8 mouse cellular contexts compared by ENCODE assay signal in genomic region chr13:38070945-38071344, GRCm38 (mm10). TPM values are rescaled to one million over a fixed set of nuclear protein-coding genes. Genes with fewer than 3 reads are reported as not detected.
A peak's percentile ranks its signal among the peaks of the same experiment; 100 is the strongest.
DNase-seq lines count a peak whose midpoint lies in the region; ATAC-seq and TF ChIP-seq lines count a peak whose summit lies in the region.

No protein-coding gene starts in this region.

- TF ChIP-seq POLR2A in lung, adult 2 months (IDR thresholded peaks at IDR 0.05; ENCODE audit: borderline replicate concordance, extremely low read depth, low read depth, low read length), result no peak

- H3K27me3 ChIP-seq in lung, embryonic 16.5 days (ENCODE audit: control insufficient read depth, insufficient read depth, low read depth, low read length), result no peaks in the 10 kb centered on the region
- H3K27me3 ChIP-seq in heart, embryonic 13.5 days (replicated peaks), result no peaks in the 10 kb centered on the region
- no peaks in the 10 kb centered on the region for H3K27me3 ChIP-seq in forebrain, embryonic 15.5 days
- H3K27me3 ChIP-seq in forebrain, embryonic 10.5 days (ENCODE audit: poor library complexity, severe bottlenecking), result no peaks in the 10 kb centered on the region

- no peaks in the 10 kb centered on the region for H3K9me3 ChIP-seq in lung, embryonic 16.5 days (ENCODE audit: control insufficient read depth, low read length)
- no peaks in the 10 kb centered on the region for H3K9me3 ChIP-seq in heart, embryonic 13.5 days
- no peaks in the 10 kb centered on the region for H3K9me3 ChIP-seq in forebrain, embryonic 15.5 days
- H3K9me3 ChIP-seq in forebrain, embryonic 10.5 days, result no peaks in the 10 kb centered on the region

- peaks cover 3% of the 10 kb centered on the region; the same call in 1 of the 2 replicates for H3K4me1 ChIP-seq in lung, embryonic 16.5 days (replicated peaks; ENCODE audit: control insufficient read depth, insufficient read depth, low read length)
- no peaks in the 10 kb centered on the region for H3K4me1 ChIP-seq in lung, adult 2 months (ENCODE audit: control insufficient read depth, insufficient read depth, low read length)
- H3K4me1 ChIP-seq in heart, embryonic 13.5 days, result peaks cover 29% of the 10 kb centered on the region
- H3K4me1 ChIP-seq in forebrain, embryonic 15.5 days, result no peaks in the 10 kb centered on the region
- peaks cover 4% of the 10 kb centered on the region; the same call in 1 of the 2 replicates for H3K4me1 ChIP-seq in forebrain, embryonic 10.5 days

- H3K27ac ChIP-seq in lung, embryonic 16.5 days (ENCODE audit: low read length), result no peak overlapping the region
- H3K27ac ChIP-seq in heart, embryonic 13.5 days (replicated peaks), result no peak overlapping the region
- no peak overlapping the region for H3K27ac ChIP-seq in forebrain, embryonic 15.5 days (replicated peaks)
- no peak overlapping the region for H3K27ac ChIP-seq in forebrain, embryonic 10.5 days

- H3K9ac ChIP-seq in lung, embryonic 16.5 days (ENCODE audit: low read length), result no peak overlapping the region
- peak overlapping the region; percentile 33; the same call in 1 of the 2 replicates for H3K9ac ChIP-seq in heart, embryonic 13.5 days
- H3K9ac ChIP-seq in forebrain, embryonic 15.5 days (replicated peaks), result no peak overlapping the region

- ATAC-seq in lung, embryonic 16.5 days (ENCODE audit: low read depth), result peak; percentile 45; the same call in 1 of the 2 replicates
- ATAC-seq in heart, embryonic 13.5 days (ENCODE audit: extremely low read depth, insufficient number of reproducible peaks, low FRiP score, low TSS enrichment), result no peak; the same call in 1 of the 2 replicates
- ATAC-seq in forebrain, embryonic 15.5 days (replicated peaks), result no peak

- 53% methylated on average over 4 of the region's 4 CpGs for WGBS in lung, embryonic 16.5 days
- WGBS in lung, adult 2 months, result 29% methylated on average over 4 of the region's 4 CpGs
- 47% methylated on average over 4 of the region's 4 CpGs for WGBS in heart, embryonic 13.5 days
- WGBS in forebrain, embryonic 15.5 days, result 66% methylated on average over 4 of the region's 4 CpGs
- 87% methylated on average over 4 of the region's 4 CpGs for WGBS in forebrain, embryonic 10.5 days

- TF ChIP-seq CTCF in lung, adult 2 months (IDR thresholded peaks at IDR 0.05; ENCODE audit: insufficient read depth, low read length), result no peak

- no peak overlapping the region for H3K4me3 ChIP-seq in lung, embryonic 16.5 days (ENCODE audit: low read length)
- no peak overlapping the region for H3K4me3 ChIP-seq in lung, adult 2 months (replicated peaks; ENCODE audit: extremely low read depth, low read depth, low read length)
- no peak overlapping the region for H3K4me3 ChIP-seq in heart, embryonic 13.5 days
- H3K4me3 ChIP-seq in forebrain, embryonic 15.5 days, result no peak overlapping the region
- H3K4me3 ChIP-seq in forebrain, embryonic 10.5 days, result no peak overlapping the region

- H3K4me2 ChIP-seq in lung, embryonic 16.5 days (ENCODE audit: low read depth, low read length), result no peak overlapping the region
- no peak overlapping the region for H3K4me2 ChIP-seq in heart, embryonic 13.5 days
- H3K4me2 ChIP-seq in forebrain, embryonic 15.5 days (replicated peaks), result no peak overlapping the region

- DNase-seq in gastrocnemius, postnatal 10 days, result peak; percentile 11
- DNase-seq in gastrocnemius, postnatal 25 days, result no peak
- no peak for DNase-seq in lung, adult 2 months
- peak; percentile 13 for DNase-seq in skeletal muscle tissue, adult 2 months (ENCODE audit: low read depth, low spot score)
- DNase-seq in forebrain, embryonic 10.5 days (ENCODE audit: extremely low spot score, low spot score), result no peak

- no peaks in the 10 kb centered on the region for H3K36me3 ChIP-seq in lung, embryonic 16.5 days (ENCODE audit: control insufficient read depth, insufficient read depth, low read length)
- H3K36me3 ChIP-seq in heart, embryonic 13.5 days, result peaks cover 10% of the 10 kb centered on the region
- H3K36me3 ChIP-seq in forebrain, embryonic 15.5 days, result no peaks in the 10 kb centered on the region
- no peaks in the 10 kb centered on the region for H3K36me3 ChIP-seq in forebrain, embryonic 10.5 days (replicated peaks)

RNA-seq across cellular contexts. Expression of gene Cage1, which starts 34.1 kb away (rescaled TPM):
- total RNA-seq in gastrocnemius, postnatal 10 days (2021), result 1 to 10 TPM in 1 of 2 experiments, under 1 TPM in 1; 0.92 to 1.4 TPM
- total RNA-seq in gastrocnemius, postnatal 25 days (2021), result under 1 TPM; 0.92 to 0.94 TPM
- 1.1 and 1.9 TPM in 2 replicates for polyA plus RNA-seq in lung, embryonic 16.5 days (2015; fragmentation: Nextera tagmentation; extraction: Ambion mirVana)
- 0.05 and 0.33 TPM in 2 replicates for polyA plus RNA-seq in lung, adult 2 months (2012; rRNA removed)
- polyA plus RNA-seq in heart, embryonic 13.5 days (2015; fragmentation: Nextera tagmentation; extraction: Ambion mirVana), result 0.94 and 1.2 TPM in 2 replicates
- polyA plus RNA-seq in forebrain, embryonic 15.5 days (2015; fragmentation: Nextera tagmentation; extraction: Ambion mirVana), result 1.6 and 1.7 TPM in 2 replicates
- polyA plus RNA-seq in forebrain, embryonic 10.5 days (2016; fragmentation: Nextera tagmentation; extraction: Ambion mirVana), result 0.65 and 1.1 TPM in 2 replicates

RNA-seq across cellular contexts. Expression of gene Riok1, which starts 34.1 kb away (rescaled TPM):
- 10 to 100 TPM; 11.2 to 14.6 TPM for total RNA-seq in gastrocnemius, postnatal 10 days (2021)
- 1 to 10 TPM; 7.4 to 9.8 TPM for total RNA-seq in gastrocnemius, postnatal 25 days (2021)
- 55.2 and 56.0 TPM in 2 replicates for polyA plus RNA-seq in lung, embryonic 16.5 days (2015; fragmentation: Nextera tagmentation; extraction: Ambion mirVana)
- 15.5 and 16.7 TPM in 2 replicates for polyA plus RNA-seq in lung, adult 2 months (2012; rRNA removed)
- polyA plus RNA-seq in heart, embryonic 13.5 days (2015; fragmentation: Nextera tagmentation; extraction: Ambion mirVana), result 27.5 and 30.4 TPM in 2 replicates
- polyA plus RNA-seq in forebrain, embryonic 15.5 days (2015; fragmentation: Nextera tagmentation; extraction: Ambion mirVana), result 53.6 and 60.9 TPM in 2 replicates
- 50.4 and 55.9 TPM in 2 replicates for polyA plus RNA-seq in forebrain, embryonic 10.5 days (2016; fragmentation: Nextera tagmentation; extraction: Ambion mirVana)

Comparison
In these comparisons a context has a peak if more than half of its experiments do, and no peak if none do; other contexts are left out.
1. DNase-seq: peak in gastrocnemius, postnatal 10 days (single experiment) and skeletal muscle tissue, adult 2 months (single experiment); none in gastrocnemius, postnatal 25 days (single experiment), lung, adult 2 months (single experiment) and forebrain, embryonic 10.5 days (single experiment).